Mouse (Mus musculus): Measurements from ENCODE around the gene Kmt2b.

The Kmt2b gene

DNA sequence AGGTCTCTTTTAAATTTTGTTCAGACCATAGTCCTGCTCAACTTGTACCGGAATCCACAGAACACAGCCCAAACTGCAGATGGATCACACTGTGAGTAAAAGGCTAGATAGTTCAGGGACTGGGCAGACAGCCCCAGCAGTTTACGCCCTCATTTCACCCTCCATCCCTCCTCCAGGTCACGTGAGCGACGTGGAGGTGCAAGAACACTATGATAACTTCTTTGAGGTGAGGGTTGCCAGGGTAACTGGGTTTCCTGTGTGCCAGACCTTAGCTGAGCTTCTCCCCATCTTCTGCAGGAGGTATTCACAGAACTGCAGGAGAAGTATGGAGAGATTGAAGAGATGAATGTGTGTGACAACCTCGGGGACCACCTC is 24.6 kb downstream of the Kmt2b start:
- no peak for DNase-seq

GRCm38 (mm10) chr7:30563117-30563905 is 25.2 kb downstream of the Kmt2b start, which contains the start of the genes U2af1l4, Gm49396 and Psenen:
Gene U2af1l4 (plus strand): TSS chr7:30563301.
Gene Gm49396 (plus strand): TSS chr7:30563344.
Gene Psenen (minus strand): TSS chr7:30563627.
- peak; percentile 93 for DNase-seq

- DNase-seq = no peak
Observed at GRCm38 (mm10) chr7:30562526-30563116, 25.9 kb downstream of the Kmt2b start.

GRCm38 (mm10) chr7:30560296-30560695 is 28.2 kb downstream of the Kmt2b start:
- DNase-seq = no peak

- DNase-seq = peak; percentile 98
Observed at GRCm38 (mm10) chr7:30559443-30559954, 29.0 kb downstream of the Kmt2b start, which contains the start of gene Lin37. Gene Lin37 (minus strand): TSS chr7:30559838.

- no peak for DNase-seq
Observed at GRCm38 (mm10) chr7:30558656-30559442, 29.7 kb downstream of the Kmt2b start.

- DNase-seq = no peak
Observed at GRCm38 (mm10) chr7:30557901-30558514, 30.5 kb downstream of the Kmt2b start.

GRCm38 (mm10) chr7:30556894-30557536 is 31.5 kb downstream of the Kmt2b start:
- no peak for DNase-seq

- DNase-seq = no peak
Observed at GRCm38 (mm10) chr7:30553810-30554584, 34.5 kb downstream of the Kmt2b start.

- DNase-seq = peak; percentile 67
Observed at GRCm38 (mm10) chr7:30553021-30553589, 35.4 kb downstream of the Kmt2b start.

- DNase-seq = peak; percentile 96
Observed at GRCm38 (mm10) chr7:30552102-30553020, 36.2 kb downstream of the Kmt2b start, which contains the start of the genes Hspb6 and Proser3. Gene Hspb6 (plus strand): TSS chr7:30552178. Gene Proser3 (minus strand): TSS chr7:30552299.

GRCm38 (mm10) chr7:30551445-30552101 is 37.0 kb downstream of the Kmt2b start:
- no peak for DNase-seq

DNA sequence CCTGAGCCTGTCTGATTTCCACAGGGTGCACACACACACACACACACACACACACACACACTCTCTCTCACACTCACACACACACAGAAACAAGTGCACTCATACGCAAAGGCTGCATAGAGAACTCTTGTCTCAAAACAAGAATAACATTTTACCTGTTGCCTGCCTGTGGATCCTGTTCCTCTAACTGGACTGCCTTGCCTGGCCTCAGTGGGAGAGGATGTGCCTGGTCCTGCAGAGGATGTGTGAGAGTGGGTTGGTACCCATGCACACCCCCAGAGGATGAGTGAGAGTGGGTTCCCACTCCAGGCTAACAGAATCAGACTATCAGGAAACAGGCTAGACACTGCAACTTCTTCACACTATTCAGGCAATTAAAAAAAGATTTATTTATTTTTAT is 37.9 kb downstream of the Kmt2b start:
- no peak for DNase-seq

- no peak for DNase-seq
Observed at GRCm38 (mm10) chr7:30549880-30550279, 38.6 kb downstream of the Kmt2b start.

GRCm38 (mm10) chr7:30544327-30544726 is 44.2 kb downstream of the Kmt2b start:
- no peak for DNase-seq

DNA sequence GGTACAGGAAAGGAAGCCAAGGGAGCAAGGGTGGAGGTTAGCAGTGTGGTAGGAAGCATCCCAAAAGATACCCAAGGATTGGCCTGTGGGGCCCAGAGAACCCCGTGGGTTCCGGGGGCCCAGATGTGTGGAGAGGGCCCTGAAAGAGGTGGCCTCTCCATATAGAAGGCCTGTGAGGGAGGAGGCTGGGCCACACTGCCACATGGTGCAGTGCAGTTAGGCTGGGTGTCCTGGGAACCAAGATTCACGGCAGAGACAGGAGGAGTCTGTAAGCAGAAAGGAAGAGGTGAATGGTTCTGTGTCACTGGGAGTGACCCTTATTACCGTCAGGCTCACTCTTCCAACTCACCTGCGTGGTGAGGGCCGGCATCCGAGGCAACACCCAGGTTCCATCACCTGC is 48.0 kb downstream of the Kmt2b start:
- DNase-seq = no peak

GRCm38 (mm10) chr7:30534633-30535577 is 53.6 kb downstream of the Kmt2b start, which contains the start of gene Arhgap33:
Gene Arhgap33 (minus strand): TSS chr7:30535060.
- DNase-seq = peak; percentile 95

Data from cerebellum, adult 8-10 months (tissue).